Mouse (Mus musculus) limb, embryonic 10.5 days (tissue): ENCODE results near the gene Tcf23. TPM values are rescaled to one million over a fixed set of nuclear protein-coding genes. Genes with fewer than 3 reads are reported as not detected.
"Not testable (repeated sequence)": the region's sequence is repeated elsewhere in the genome, so short reads cannot be mapped to it uniquely, and the experiment has no call there.

Experiments used
- DNase-seq: peaks from one replicate; pipeline ENCODE4 v3.0.0-alpha.2; 2017; ENCODE audit warnings: low spot score
- H3K27ac ChIP-seq: fragments of 300-500 bp; sonication (generic); 2 replicates; pipeline ENCODE4 v1.5.1; 2016; ENCODE audit warnings: mild to moderate bottlenecking
- H3K27me3 ChIP-seq: fragments of 300-500 bp; sonication (generic); 2 replicates; pipeline ENCODE4 v1.6.1; 2016; ENCODE audit warnings: low read depth, mild to moderate bottlenecking; ENCODE audit not compliant: poor library complexity, severe bottlenecking
- H3K36me3 ChIP-seq: fragments of 300-500 bp; sonication (generic); 2 replicates; pipeline ENCODE4 v1.6.1; 2016; ENCODE audit warnings: mild to moderate bottlenecking, moderate library complexity
- H3K4me1 ChIP-seq: fragments of 300-500 bp; sonication (generic); 2 replicates; pipeline ENCODE4 v1.6.1; 2016
- H3K4me3 ChIP-seq: fragments of 300-500 bp; sonication (generic); 2 replicates; pipeline ENCODE4 v1.5.1; 2016; ENCODE audit warnings: mild to moderate bottlenecking, moderate library complexity
- H3K9me3 ChIP-seq: fragments of 300-500 bp; sonication (generic); replicated peaks from 2 replicates; pipeline ENCODE4 v1.6.1; 2016; ENCODE audit warnings: mild to moderate bottlenecking
- WGBS: fragments of 180-500 bp; shearing (Covaris S2); methylation state at CpG from one replicate; pipeline ENCODE4 v1.1.7; 2016; 5-methylcytosine and 5-hydroxymethylcytosine counted together
- polyA plus RNA-seq: library from polyadenylated mRNA; unstranded; fragments of >200 nt; fragmentation: Nextera tagmentation; extraction: Ambion mirVana; gene quantifications from 2 replicates; pipeline ENCODE4 v1.2.1, GENCODE M21; 2016

Gene Tcf23
- polyA plus RNA-seq, 1 experiment from 2014 or later, result not detected

DNA sequence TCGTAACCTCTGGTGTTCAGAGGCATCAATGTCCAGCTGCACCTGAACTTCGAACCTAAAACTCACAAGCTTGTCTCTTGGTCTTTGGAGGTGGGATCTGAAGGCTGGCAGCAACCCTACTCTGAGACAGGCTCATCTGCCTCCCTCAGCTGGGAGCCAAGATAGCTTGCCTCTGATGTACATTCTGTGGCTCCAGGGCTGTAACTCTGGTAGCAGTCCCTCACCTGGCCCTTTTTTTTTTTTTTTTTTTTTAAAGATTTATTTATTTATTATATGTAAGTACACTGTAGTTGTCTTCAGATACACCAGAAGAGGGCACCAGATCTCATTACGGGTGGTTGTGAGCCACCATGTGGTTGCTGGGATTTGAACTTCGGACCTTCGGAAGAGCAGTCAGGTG lies 53.3 kb downstream of the Tcf23 start:
- WGBS, result 80% methylated on average over 5 of the region's 5 CpGs
- H3K4me3 ChIP-seq, H3K27me3 ChIP-seq, H3K27ac ChIP-seq, H3K9me3 ChIP-seq, H3K4me1 ChIP-seq, DNase-seq, H3K36me3 ChIP-seq: not testable (repeated sequence)

DNA sequence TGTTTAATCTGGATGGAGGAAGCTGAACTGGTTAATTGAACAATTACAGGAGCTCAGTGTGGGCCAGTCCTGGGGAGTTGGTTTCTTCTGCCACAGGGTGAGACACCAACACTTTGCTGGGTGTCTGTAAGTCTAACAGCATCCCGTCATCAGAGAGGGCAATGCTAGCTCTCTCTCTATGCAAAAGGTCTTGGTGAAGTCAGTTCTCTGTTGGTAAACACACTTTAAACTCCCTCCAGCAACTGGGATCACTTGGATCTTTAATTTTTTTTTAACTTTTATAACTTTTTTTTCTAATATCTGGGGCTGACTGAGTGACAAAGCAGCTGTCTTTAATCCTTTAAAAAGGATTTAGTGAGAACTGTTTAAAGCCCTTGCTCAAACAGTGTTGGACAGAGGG lies 54.2 kb downstream of the Tcf23 start:
- Histone ChIP-seq H3K4me1 (no peaks in the 10 kb centered on the region; the same call in 1 of the 2 replicates), H3K4me3 (no peak overlapping the region), H3K27ac (no peak overlapping the region), H3K27me3 (no peaks in the 10 kb centered on the region), H3K9me3 (no peaks in the 10 kb centered on the region), H3K36me3 (no peaks in the 10 kb centered on the region)
- 57% methylated on average over 1 of the region's 1 CpGs for WGBS
- DNase-seq, result no peak

DNA sequence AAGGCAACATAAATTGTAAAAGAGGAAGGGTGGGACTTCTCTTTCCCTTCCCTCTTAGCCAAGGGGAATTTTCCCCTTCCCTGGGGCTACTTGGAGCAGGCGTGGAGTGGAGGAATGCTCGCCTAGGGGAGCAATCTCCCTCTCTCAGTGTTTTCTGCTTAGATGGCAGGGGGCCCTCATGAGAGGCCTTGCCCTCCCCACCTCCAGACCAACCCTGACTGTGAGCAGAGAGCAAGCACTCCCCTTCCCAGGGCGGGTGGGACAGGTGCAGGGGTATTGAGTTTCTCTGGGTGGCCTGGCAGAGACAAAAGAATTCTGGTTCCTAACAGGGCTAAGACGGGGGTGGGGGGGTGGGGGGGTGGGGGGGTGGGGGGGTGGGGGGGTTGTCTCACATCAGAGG lies 54.8 kb downstream of the Tcf23 start:
- WGBS, result 26% methylated on average over 4 of the region's 4 CpGs
- no peak for DNase-seq
- no peaks in the 10 kb centered on the region for H3K36me3 ChIP-seq

DNA sequence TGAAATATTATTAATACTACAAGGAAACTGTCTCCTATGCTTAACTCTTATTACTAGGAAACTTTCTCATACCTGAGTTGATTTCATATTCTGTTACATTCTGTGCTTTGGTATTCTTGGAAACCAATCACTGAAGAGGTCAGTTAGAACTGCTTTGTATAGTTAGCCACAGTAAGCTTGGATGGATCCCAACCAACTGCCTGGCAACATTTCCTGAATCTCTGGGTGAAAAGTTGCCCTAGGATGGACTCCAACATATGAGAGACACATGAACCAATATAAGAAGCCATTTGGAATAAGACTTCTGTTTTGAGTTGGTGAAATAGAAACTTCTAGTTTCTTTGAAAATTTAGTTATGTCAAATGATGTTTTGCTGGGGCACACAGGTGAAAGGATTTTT lies 56.2 kb downstream of the Tcf23 start:
- DNase-seq, result no peak
- Histone ChIP-seq H3K4me3 (no peak overlapping the region), H3K27ac (no peak overlapping the region), H3K4me1 (no peaks in the 10 kb centered on the region; the same call in 1 of the 2 replicates), H3K27me3 (no peaks in the 10 kb centered on the region), H3K36me3 (no peaks in the 10 kb centered on the region), H3K9me3 (no peaks in the 10 kb centered on the region)

More for the DNA sequence above, 54.8 kb downstream of the Tcf23 start:
- Histone ChIP-seq H3K27ac (no peak overlapping the region), H3K9me3 (no peaks in the 10 kb centered on the region), H3K4me3 (no peak overlapping the region), H3K4me1 (no peaks in the 10 kb centered on the region; the same call in 1 of the 2 replicates), H3K27me3 (no peaks in the 10 kb centered on the region)

Other genes with a start within 250 kb of the Tcf23 start
- gene Mapre3, start 154.0 kb upstream of the Tcf23 start, polyA plus RNA-seq, result 12.2 and 17.0 TPM in 2 replicates
- gene Tmem214, start 100.7 kb upstream of the Tcf23 start, polyA plus RNA-seq, result 68.7 and 82.4 TPM in 2 replicates
- gene Agbl5, start 80.0 kb upstream of the Tcf23 start, polyA plus RNA-seq, result 20.4 and 29.9 TPM in 2 replicates
- 403 and 414 TPM in 2 replicates for gene Ost4, start 60.9 kb upstream of the Tcf23 start, polyA plus RNA-seq
- gene Emilin1, start 55.3 kb upstream of the Tcf23 start, polyA plus RNA-seq, result 202 and 241 TPM in 2 replicates
- 7.1 and 7.8 TPM in 2 replicates for gene Khk, start 47.2 kb upstream of the Tcf23 start, polyA plus RNA-seq
- 1.0 and 2.5 TPM in 2 replicates for gene Cgref1, start 23.1 kb upstream of the Tcf23 start, polyA plus RNA-seq
- gene Preb, start 8.3 kb upstream of the Tcf23 start, polyA plus RNA-seq, result 139 and 142 TPM in 2 replicates
- 51.8 and 69.7 TPM in 2 replicates for gene Atraid, start 79.7 kb downstream of the Tcf23 start, polyA plus RNA-seq
- 10.4 and 10.8 TPM in 2 replicates for gene Slc5a6, start 80.3 kb downstream of the Tcf23 start, polyA plus RNA-seq
- gene Cad, start 86.1 kb downstream of the Tcf23 start, polyA plus RNA-seq, result 63.1 and 71.3 TPM in 2 replicates
- not detected in 2 replicates for gene Dnajc5g, start 137.6 kb downstream of the Tcf23 start, polyA plus RNA-seq
- gene Slc30a3, start 139.6 kb downstream of the Tcf23 start, polyA plus RNA-seq, result 0.24 and 0.26 TPM in 2 replicates
- 0.23 TPM in 1 of 2 replicates, not detected in the other for gene Trim54, start 148.1 kb downstream of the Tcf23 start, polyA plus RNA-seq
- not detected in 2 replicates for gene Ucn, start 170.2 kb downstream of the Tcf23 start, polyA plus RNA-seq
- gene Mpv17, start 185.6 kb downstream of the Tcf23 start, polyA plus RNA-seq, result 54.2 and 66.0 TPM in 2 replicates
- 1.0 and 1.3 TPM in 2 replicates for gene Gm29609, start 211.2 kb downstream of the Tcf23 start, polyA plus RNA-seq
- gene Gtf3c2, start 211.5 kb downstream of the Tcf23 start, polyA plus RNA-seq, result 120 and 136 TPM in 2 replicates
- gene Snx17, start 224.6 kb downstream of the Tcf23 start, polyA plus RNA-seq, result 128 and 140 TPM in 2 replicates
- 85.7 and 89.6 TPM in 2 replicates for gene Eif2b4, start 224.8 kb downstream of the Tcf23 start, polyA plus RNA-seq
- gene Zfp513, start 233.6 kb downstream of the Tcf23 start, polyA plus RNA-seq, result 11.8 and 11.9 TPM in 2 replicates